In the genomic region with DNA sequence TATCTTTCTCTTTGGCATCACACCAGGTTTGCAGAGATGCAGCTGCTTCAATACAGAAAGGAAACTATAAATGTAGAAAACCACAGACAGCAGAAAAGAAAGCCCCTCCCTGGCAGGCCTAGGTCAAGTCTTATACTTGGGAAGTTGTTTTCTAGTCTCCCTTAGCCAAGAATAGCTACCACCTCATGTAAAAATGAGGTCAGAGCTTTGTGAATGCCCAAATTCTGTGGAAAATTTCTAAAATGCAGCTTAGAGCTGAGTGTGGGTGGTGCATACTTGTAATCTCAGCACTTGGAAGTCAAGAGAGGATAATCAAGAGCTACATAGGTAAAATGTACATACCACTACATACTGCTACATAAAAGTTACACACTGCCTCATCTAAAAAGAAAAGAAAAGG, we compare ENCODE assay signal across 20 mouse cellular contexts. TPM values are rescaled to one million over a fixed set of nuclear protein-coding genes. Genes with fewer than 3 reads are reported as not detected.
"Had no signal": no experiment of that assay in that cellular context is flagged by ENCODE, and none has a peak within 500 bp of the region (broad histone marks: within the 10 kb centered on the region; RNA-seq: fewer than 3 reads in every experiment).

No protein-coding gene starts in this region.

- H3K4me2 ChIP-seq: limb, embryonic 12.5 days; liver, embryonic 13.5 days; midbrain, embryonic 13.5 days; neural tube, embryonic 15.5 days had no signal

- H3K36me3 ChIP-seq: limb, embryonic 12.5 days; liver, embryonic 13.5 days; midbrain, embryonic 13.5 days; neural tube, embryonic 15.5 days had no signal

- DNase-seq: kidney, adult 18-20 months; kidney, postnatal 10 days; kidney, postnatal 4 days; liver; liver, embryonic 13.5 days; liver, postnatal 0 days; lung, postnatal 14 days; right cerebral cortex, postnatal 14 days; thymus, adult 18-20 months; thymus, postnatal 14 days had no signal

- H3K4me3 ChIP-seq: layer of hippocampus, adult 2 months; limb, embryonic 12.5 days; liver, embryonic 13.5 days; midbrain, embryonic 13.5 days; neural tube, embryonic 15.5 days had no signal

- H3K9me3 ChIP-seq: limb, embryonic 12.5 days; liver, embryonic 13.5 days; midbrain, embryonic 13.5 days; neural tube, embryonic 15.5 days had no signal

- ATAC-seq: liver, postnatal 0 days; midbrain, embryonic 13.5 days had no signal

- H3K27me3 ChIP-seq: limb, embryonic 12.5 days; liver, embryonic 13.5 days; midbrain, embryonic 13.5 days; neural tube, embryonic 15.5 days had no signal

- H3K4me1 ChIP-seq: limb, embryonic 12.5 days; liver, embryonic 13.5 days; midbrain, embryonic 13.5 days; neural tube, embryonic 15.5 days had no signal

- H3K27ac ChIP-seq: layer of hippocampus, adult 2 months; limb, embryonic 12.5 days; liver, embryonic 13.5 days; midbrain, embryonic 13.5 days; neural tube, embryonic 15.5 days had no signal

- H3K9ac ChIP-seq: limb, embryonic 12.5 days; liver, embryonic 13.5 days; liver, postnatal 0 days; midbrain, embryonic 13.5 days; neural tube, embryonic 15.5 days had no signal

RNA-seq across cellular contexts. Expression of gene Gm21897, which starts 40.5 kb away (rescaled TPM):
- polyA plus RNA-seq: intestine, embryonic 14.5 days; kidney, embryonic 14.5 days; limb, embryonic 12.5 days; liver, embryonic 13.5 days; liver, postnatal 0 days; midbrain, embryonic 13.5 days; midbrain, postnatal 0 days; neural tube, embryonic 11.5 days; neural tube, embryonic 15.5 days; small intestine, adult 2 months; stomach, embryonic 16.5 days had no signal
